Mouse (Mus musculus): ENCODE measurements around the gene Prrt1.

GRCm38 (mm10) chr17:34663558-34663957 is 34.2 kb downstream of the Prrt1 start:
- TF ChIP-seq PAX5 (IDR thresholded peaks at IDR 0.05; ENCODE audit: low read length) (no peak), ZNF384 (IDR thresholded peaks at IDR 0.05; ENCODE audit: low read depth, low read length) (no peak), CHD1 (IDR thresholded peaks at IDR 0.05; ENCODE audit: low read depth, low read length) (no peak), ZKSCAN1 (IDR thresholded peaks at IDR 0.05; ENCODE audit: borderline replicate concordance, low read depth, low read length) (no peak), CTCF (conservative IDR thresholded peaks at IDR 0.05 in 1 of 2, IDR thresholded peaks at IDR 0.05 in 1 of 2; ENCODE audit: low read depth in 2 of 2, low read length in 2 of 2) (no peak), MAX (IDR thresholded peaks at IDR 0.05; ENCODE audit: low read length) (no peak), GABPA (IDR thresholded peaks at IDR 0.05; ENCODE audit: insufficient replicate concordance, low read depth, low read length) (no peak), POLR2AphosphoS2 (IDR thresholded peaks at IDR 0.05; ENCODE audit: low read depth, low read length) (no peak)
